Mouse (Mus musculus) embryo, embryonic 9.5 days (tissue): ENCODE data around the gene Cox10.

Source experiments
- DNase-seq: peaks from one replicate; pipeline ENCODE4 v3.0.0-alpha.2; 2017; ENCODE audit errors: extremely low spot score

The Cox10 gene

GRCm38 (mm10) chr11:64045041-64045440, 34.2 kb downstream of the Cox10 start:
- no peak for DNase-seq

GRCm38 (mm10) chr11:64044024-64044423, 35.2 kb downstream of the Cox10 start:
- DNase-seq = no peak

DNA sequence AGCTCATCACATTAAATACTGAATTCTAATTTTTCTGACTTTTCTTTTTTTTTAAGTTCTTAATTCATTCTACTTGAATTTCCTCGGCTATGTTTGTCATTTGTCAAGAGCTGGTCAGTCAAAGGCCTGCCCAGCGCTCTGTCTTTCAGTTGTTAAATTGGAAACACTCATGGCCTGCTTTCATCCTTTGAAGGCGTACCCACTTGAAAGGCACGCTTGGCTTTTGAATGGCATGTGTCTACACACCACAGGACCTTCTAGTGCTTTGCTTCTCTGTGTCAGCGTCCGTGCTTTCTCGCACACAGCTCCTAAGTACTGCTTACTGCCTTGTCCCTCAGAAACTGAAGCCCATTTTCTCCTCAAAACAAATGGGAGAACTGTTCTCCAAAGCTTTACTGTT, 38.0 kb downstream of the Cox10 start:
- DNase-seq = no peak

GRCm38 (mm10) chr11:64039600-64039999, 39.7 kb downstream of the Cox10 start:
- DNase-seq = no peak

DNA sequence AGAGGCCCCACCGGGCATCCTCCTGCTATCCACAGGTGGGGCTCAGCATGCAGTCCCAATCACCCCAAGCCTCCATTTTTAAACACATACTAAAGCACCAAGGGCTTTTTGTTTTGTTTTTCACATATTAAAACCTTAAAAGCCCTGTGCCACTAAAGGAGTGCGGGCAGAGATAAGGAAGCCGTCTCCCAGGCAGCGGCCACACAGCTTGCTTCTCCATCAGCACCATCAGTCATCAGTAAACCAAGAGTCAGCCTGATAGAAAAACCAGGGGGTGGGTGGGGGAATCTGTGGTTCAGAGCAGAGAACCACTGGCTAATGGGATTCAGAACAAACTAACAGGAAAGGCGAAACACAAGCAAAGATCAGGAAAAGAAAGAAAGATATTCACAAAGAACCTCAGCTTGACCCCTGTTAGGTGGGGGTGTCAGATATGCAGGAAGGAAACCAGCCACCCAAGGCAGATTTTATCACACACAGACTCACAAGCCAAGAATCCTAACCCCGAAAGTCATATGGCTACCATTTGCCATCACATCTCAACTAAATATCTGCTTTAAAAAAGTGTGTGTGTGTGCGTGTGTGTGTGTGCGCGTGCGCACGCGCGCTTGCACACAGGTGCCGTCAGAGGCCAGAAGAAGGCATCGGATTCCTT, 41.7 kb downstream of the Cox10 start:
- DNase-seq = peak; percentile 39

- no peak for DNase-seq
Observed at GRCm38 (mm10) chr11:64036306-64036705, 43.0 kb downstream of the Cox10 start.

- no peak for DNase-seq
Observed at GRCm38 (mm10) chr11:64035709-64036108, 43.6 kb downstream of the Cox10 start.

- no peak for DNase-seq
Observed at GRCm38 (mm10) chr11:64034686-64035085, 44.6 kb downstream of the Cox10 start.

GRCm38 (mm10) chr11:64027423-64027822, 51.8 kb downstream of the Cox10 start:
- no peak for DNase-seq

DNA sequence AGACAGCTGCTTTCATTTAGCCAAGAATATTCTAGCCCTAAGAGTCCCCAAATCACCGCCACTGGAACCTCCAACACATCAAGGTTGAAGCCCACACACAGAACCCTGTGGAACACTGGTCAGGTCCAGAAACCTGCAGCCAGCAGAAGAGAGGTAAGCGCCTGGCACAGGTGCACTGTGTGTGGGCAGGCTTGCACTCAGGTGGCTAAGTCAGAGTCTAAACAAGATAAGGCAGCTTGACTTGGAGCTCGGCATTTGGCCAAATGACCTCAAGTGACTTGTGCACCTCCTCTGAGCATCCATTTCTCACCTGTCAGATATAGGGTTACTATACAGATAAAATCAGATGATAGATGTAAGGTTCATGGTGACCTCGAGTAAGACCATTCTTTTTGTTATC, 53.4 kb downstream of the Cox10 start:
- no peak for DNase-seq

- no peak for DNase-seq
Observed at GRCm38 (mm10) chr11:64024575-64024974, 54.7 kb downstream of the Cox10 start.

DNA sequence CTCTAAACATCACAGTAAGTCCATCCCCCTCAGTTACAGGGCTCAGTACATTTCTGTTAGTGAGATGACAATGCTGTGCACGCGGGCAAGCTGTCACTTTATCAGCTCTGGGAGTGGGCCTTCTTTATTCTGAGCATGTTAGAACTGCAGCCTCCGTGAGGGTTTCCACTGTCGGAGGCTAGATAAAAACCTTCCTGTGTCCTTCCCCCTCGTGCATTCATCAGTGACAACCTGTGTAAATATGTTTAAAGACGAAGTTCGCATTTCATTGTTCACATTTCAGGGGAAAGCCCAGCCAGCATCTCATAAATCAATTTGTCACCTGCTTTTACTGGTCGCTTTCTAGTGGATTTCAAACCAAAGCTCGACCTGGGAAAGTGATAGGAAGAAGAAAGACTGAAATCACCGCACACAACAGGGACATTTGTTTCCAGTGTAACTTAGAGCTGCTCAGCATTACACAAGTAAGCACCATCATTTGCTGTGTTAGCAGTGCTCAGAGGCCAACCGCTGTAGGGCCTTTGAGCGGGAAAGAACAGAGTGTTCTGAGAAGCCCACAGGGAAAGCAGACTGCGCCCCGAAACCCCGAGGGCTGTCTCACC, 55.8 kb downstream of the Cox10 start:
- DNase-seq = peak; percentile 60

DNA sequence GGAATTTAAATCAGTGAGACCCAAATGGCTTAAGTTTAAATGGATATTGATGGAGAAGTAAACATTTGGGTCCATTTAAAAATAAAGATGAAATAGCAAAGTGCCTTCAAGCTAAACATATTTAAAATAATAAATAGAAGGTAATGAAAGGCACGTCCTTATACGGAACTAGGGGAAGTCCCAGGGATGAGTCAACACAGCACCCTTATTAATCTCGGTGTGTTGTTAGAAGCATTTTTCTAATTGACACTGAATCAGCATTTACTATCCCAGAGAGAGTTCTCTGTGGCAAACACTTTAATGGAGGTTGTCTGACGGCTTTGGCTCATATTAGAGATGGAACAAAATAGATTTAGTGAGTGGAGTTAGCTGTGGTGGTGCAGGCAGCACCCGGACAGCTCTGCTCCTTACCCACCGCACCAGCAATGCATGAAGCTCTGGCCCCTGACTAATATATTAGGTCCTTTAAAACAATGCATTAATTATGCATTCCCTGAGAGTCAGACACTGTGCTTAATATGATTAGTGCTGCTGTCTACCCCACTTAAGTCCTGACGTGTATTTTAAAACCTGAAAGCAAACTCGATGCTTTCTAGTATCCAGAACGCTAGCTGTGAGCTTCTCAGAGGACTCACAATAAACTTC, 56.7 kb downstream of the Cox10 start:
- DNase-seq = no peak

DNA sequence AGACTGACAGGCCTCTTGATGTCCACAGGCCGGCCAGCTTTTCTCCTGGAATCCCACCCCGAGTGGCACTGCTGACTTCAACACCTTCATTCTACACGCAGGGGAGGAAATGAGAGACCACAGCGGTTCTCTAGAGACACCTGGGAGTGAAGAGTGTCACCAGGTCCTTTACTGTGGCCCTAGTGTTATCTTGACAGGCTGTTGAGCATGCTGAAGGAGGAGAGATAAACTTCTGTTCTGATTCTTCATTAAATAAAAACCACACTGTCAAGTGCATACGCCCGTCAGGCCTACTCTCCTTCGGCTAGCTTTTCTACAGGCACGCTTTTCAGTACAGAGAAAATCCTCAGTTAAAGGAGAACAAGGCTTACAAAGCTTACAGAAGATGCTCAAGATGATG, 60.0 kb downstream of the Cox10 start:
- no peak for DNase-seq

DNA sequence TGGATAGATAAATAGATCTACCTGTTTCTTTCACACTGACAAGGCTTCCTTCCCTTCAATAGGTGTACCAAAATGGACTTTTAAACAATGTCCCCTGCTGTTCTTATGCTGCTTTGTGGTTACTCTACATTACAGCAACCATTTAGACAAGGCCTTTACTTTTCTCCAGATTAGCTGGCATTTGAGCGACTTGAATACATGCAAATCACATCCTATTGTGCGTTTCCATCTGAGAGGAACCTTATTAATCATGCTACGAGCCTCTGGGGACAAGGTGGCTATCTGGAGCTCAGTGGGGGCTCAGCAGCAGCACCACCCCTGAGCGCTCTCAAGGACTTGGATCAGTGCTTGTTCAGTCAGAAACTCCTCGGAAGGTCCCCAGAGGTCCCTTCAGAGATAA, 61.1 kb downstream of the Cox10 start:
- DNase-seq = no peak

DNA sequence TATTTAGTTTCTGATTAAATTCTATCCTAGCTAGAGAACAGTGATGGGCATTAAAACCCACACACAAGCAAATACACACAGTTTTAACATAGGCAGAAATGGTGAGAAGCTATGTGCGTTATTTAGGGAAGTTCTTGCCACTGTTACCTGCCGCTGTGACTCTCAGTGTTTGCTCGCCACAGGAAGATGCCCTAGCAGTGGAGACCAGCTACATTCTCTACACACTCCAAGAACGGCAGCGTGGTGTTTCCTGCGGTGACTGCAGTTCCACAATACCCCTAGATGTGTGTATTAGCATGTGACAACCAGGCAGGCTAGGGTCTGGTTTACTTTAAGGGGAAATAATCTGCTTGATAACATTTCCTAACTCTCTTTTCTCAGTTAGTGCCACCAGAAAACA, 64.0 kb downstream of the Cox10 start:
- DNase-seq = no peak

GRCm38 (mm10) chr11:64010724-64011496, 68.4 kb downstream of the Cox10 start:
- no peak for DNase-seq

GRCm38 (mm10) chr11:64004152-64004551, 75.1 kb downstream of the Cox10 start:
- no peak for DNase-seq

- DNase-seq = no peak
Observed at GRCm38 (mm10) chr11:64003484-64003883, 75.8 kb downstream of the Cox10 start.

GRCm38 (mm10) chr11:64002629-64003028, 76.6 kb downstream of the Cox10 start:
- no peak for DNase-seq

DNA sequence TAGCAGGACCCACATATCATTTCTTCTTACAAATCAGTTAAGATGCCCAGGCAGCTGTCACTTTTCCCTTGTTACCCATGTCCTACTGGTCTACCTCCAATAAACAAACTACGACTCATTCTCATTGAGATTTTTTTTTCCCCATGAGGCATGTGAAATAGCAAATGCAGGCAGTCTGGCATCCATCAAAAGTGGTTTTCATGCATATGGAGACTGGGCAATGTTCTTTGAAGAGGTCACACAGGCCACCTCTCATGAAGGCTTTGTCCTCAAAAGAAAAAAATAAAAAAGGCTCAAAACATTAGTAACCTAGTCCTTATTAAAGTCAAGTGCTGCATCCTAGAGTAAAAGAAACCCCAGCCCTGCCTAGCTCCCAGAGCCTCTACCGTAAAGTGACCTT, 78.2 kb downstream of the Cox10 start:
- DNase-seq = no peak

DNA sequence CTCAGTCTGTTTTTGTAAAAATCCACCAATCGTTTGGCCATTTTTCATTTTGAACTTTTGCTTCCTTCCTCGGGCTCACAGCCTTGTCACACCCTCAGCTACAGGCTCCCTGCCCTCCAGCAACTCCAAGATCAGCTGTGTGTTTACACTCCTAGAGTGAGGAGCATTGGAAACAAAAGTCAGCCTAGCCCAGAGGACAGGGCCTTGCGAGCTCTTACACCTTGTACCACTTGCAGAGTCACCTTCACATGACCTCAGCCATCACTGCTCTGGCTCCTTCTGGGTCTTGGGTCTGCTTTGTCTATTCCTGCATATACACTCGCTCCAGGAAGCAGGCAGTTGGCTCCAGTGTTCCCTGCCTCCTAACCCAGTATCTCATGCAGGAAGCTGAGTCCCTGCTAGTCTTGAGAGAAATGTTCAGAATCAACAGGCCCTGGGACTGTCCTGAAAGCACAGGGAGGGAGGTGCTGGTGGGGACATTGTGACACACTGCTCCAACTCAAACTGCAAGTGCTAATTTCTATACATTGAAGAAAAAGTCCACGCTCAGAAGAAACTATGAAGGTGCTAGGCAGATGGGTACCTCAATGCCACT, 79.0 kb downstream of the Cox10 start:
- no peak for DNase-seq
